Mouse (Mus musculus) leukemia stem cell, adult 10-12 weeks (primary cell): ENCODE results near the gene Clip4. TPM values are rescaled to one million over a fixed set of nuclear protein-coding genes. Genes with fewer than 3 reads are reported as not detected.

Source experiments
- polyA plus RNA-seq: library from polyadenylated mRNA; stranded (reverse); fragments of >175 nt; gene quantifications from 2 replicates; pipeline ENCODE4 v1.2.3, GENCODE M21; 2012; ENCODE audit warnings: low replicate concordance

Gene Clip4
- not detected in 2 replicates for polyA plus RNA-seq

DNA sequence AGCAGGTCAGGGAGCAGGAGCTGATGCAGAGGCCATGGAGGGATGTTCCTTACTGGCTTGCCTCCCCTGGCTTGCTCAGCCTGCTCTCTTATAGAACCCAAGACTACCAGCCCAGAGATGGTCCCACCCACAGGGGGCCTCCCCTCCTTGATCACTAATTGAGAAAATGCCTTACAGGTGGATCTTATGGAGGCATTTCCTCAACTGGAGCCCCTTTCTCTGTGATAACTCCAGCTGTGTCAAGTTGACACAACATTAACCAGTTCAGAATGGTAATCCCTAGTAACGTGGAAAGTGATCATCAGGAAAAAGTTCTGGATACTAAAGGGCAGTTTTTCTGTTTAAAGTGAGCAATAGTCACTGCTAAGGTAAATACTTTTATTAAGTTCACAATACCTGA lies at the start of gene Clip4:
Clip4 (plus strand) TSS at position 301 of the 400 bp plus-strand sequence.

GRCm38 (mm10) chr17:71752831-71753230 lies 15.4 kb upstream of the Clip4 start, which contains the start of gene Pcare:
Gene Pcare, minus strand, starts transcription at chr17:71752894.

Other genes starting within 250 kb of the Clip4 start
- 0.37 and 3.4 TPM in 2 replicates for gene Ndc80, start 241.6 kb upstream of the Clip4 start, polyA plus RNA-seq
- not detected in 2 replicates for gene Spdya, start 216.4 kb upstream of the Clip4 start, polyA plus RNA-seq
- 20.7 and 67.1 TPM in 2 replicates for gene Wdr43, start 152.6 kb upstream of the Clip4 start, polyA plus RNA-seq
- gene Togaram2, start 95.2 kb upstream of the Clip4 start, polyA plus RNA-seq = not detected in 2 replicates
- 0.03 TPM in 1 of 2 replicates, not detected in the other for gene Pcare, start 15.6 kb upstream of the Clip4 start, polyA plus RNA-seq